Mouse (Mus musculus) erythroblast, embryonic 14.5 days (primary cell): ENCODE data around the gene Map4.

Experiments
- GATA1 ChIP-seq: IDR thresholded peaks from 2 replicates; pipeline ENCODE4 v1.6.1; 2012; ENCODE audit warnings: low read length, inconsistent platforms, mixed read lengths
- TAL1 ChIP-seq: IDR thresholded peaks from 3 replicates; pipeline ENCODE4 v1.6.1; 2012; ENCODE audit warnings: low read length, inconsistent platforms, mixed read lengths

GRCm38 (mm10) chr9:109985416-109985815 is 54.2 kb downstream of the Map4 start:
- TF ChIP-seq GATA1 (no peak), TAL1 (no peak)
